Mouse (Mus musculus) olfactory bulb, adult 2 months (tissue): Measurements from ENCODE around the gene Slit3.

ENCODE experiments used
- CTCF ChIP-seq: fragments of 200-500 bp; IDR thresholded peaks from 2 replicates; pipeline ENCODE4 v1.5.1; 2012; ENCODE audit warnings: low read depth, mild to moderate bottlenecking, low read length, moderate library complexity; ENCODE audit not compliant: insufficient read depth
- POLR2A ChIP-seq: fragments of 200-500 bp; IDR thresholded peaks from 2 replicates; pipeline ENCODE4 v1.6.1; 2012; ENCODE audit warnings: mild to moderate bottlenecking, low read depth, low read length, moderate library complexity; ENCODE audit not compliant: insufficient read depth

GRCm38 (mm10) chr11:35697476-35697875 lies 576.5 kb downstream of the Slit3 start:
- TF ChIP-seq CTCF (no peak), POLR2A (no peak)
